Mouse (Mus musculus) liver, adult 2 months (tissue): ENCODE results near the gene Pofut2.

ENCODE experiments used
- CTCF ChIP-seq: fragments of 200-500 bp; IDR thresholded peaks from 2 replicates; pipeline ENCODE4 v1.5.1; 2011; ENCODE audit warnings: low read depth, low read length, control low read depth
- POLR2A ChIP-seq: fragments of 200-500 bp; IDR thresholded peaks from 2 replicates; pipeline ENCODE4 v1.6.1; 2011; ENCODE audit warnings: low read length, control low read depth; ENCODE audit not compliant: insufficient read depth; ENCODE audit errors: extremely low read depth

GRCm38 (mm10) chr10:77221108-77221507 lies 37.9 kb upstream of the Pofut2 start:
- TF ChIP-seq CTCF (no peak), POLR2A (no peak)
